Mouse (Mus musculus): Measurements from ENCODE around the gene 1700025G04Rik. TPM values are rescaled to one million over a fixed set of nuclear protein-coding genes. Genes with fewer than 3 reads are reported as not detected.
A peak's percentile ranks its signal among the peaks of the same experiment; 100 is the strongest.

The 1700025G04Rik gene
- total and polyA plus RNA-seq, 3 experiments: 1.5 to 19.5 (median 12.8) TPM

DNA sequence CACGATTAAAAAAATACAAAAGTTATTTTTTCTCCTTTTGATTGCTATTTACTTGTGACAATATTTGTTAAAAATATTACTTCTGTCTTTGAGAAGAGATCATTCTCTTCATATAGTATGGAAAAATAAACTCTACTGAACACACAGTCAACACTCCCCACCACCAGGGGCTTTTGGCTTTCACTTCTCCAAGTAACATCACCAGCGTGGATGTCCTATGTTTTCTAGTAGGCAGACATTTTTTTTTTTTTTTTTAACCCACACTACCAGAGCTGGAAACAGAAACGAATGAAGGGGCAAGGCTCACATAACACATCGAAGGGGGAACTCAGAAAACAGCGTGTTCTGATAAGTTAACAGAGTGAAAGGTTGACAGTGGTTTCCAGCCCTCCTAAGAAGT, 197.9 kb downstream of the 1700025G04Rik start:
- TF ChIP-seq ZNF384 (IDR thresholded peaks at IDR 0.05; ENCODE audit: low read depth, low read length) (peak; percentile 53), HCFC1 (IDR thresholded peaks at IDR 0.05; ENCODE audit: low read depth, low read length) (no peak)
- in situ Hi-C loops (cut with MboI; ENCODE audit: low pct_ligation_motif_present, low pct_unique_long_range_greater_than_20kb, low sequenced_read_pairs) (no loop called here), dilution Hi-C loops (cut with MboI; ENCODE audit: extremely low pct_ligation_motif_present, extremely low pct_unique_long_range_greater_than_20kb, low sequenced_read_pairs) (no loop called here)
- H3K4me3 ChIP-seq (replicated peaks in 1 of 3; ENCODE audit: low read depth in 2 of 3, low read length in 2 of 3, poor library complexity in 1 of 3): no peak overlapping the region
- H3K9me3 ChIP-seq (replicated peaks; ENCODE audit: low read length): no peaks in the 10 kb centered on the region
- peaks cover 3 to 6% of the 10 kb centered on the region in 2 experiments; a peak in 1 of 4 replicates for H3K4me1 ChIP-seq (ENCODE audit: control insufficient read depth in 1 of 2, insufficient read depth in 2 of 2)
- H3K9ac ChIP-seq (ENCODE audit: insufficient read depth, low read depth): no peak overlapping the region
- no peak overlapping the region for H3K27ac ChIP-seq (ENCODE audit: insufficient read depth, low read depth)
- no peaks in the 10 kb centered on the region for H3K79me2 ChIP-seq (replicated peaks; ENCODE audit: control insufficient read depth, extremely low read depth, insufficient read depth, poor library complexity, severe bottlenecking)
- H3K4me2 ChIP-seq (ENCODE audit: insufficient read depth, low read depth, poor library complexity, severe bottlenecking): no peak overlapping the region
- peaks cover 0 to 8% of the 10 kb centered on the region in 2 experiments for H3K36me3 ChIP-seq (replicated peaks in 1 of 2; ENCODE audit: control insufficient read depth in 1 of 2, insufficient read depth in 1 of 2, low read length in 1 of 2)
- no peaks in the 10 kb centered on the region for H3K27me3 ChIP-seq (replicated peaks)
- DNase-seq (ENCODE audit: extremely low read depth): peak; percentile 3

DNA sequence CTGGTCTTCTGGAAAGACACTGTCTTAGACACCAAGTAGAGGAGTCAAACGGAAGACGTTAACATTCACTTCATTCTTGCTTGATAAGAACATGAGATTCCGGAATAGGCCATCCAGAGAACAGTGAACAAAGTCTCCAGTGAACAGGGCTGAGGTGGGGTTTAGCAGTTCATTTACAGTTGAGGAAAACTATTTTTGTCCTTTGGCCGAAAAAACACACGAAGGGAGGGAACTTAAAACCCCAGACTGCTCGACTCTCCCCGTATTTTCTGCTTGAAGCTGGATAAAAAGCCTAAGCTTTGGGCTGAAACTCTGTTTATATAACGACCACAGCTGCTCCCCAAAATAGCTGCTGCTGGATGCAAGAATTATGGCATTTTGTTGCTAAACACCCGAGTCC, 198.7 kb downstream of the 1700025G04Rik start:
- no peak overlapping the region for H3K4me3 ChIP-seq (replicated peaks in 1 of 3; ENCODE audit: low read depth in 2 of 3, low read length in 2 of 3, poor library complexity in 1 of 3)
- H3K4me2 ChIP-seq (ENCODE audit: insufficient read depth, low read depth, poor library complexity, severe bottlenecking): no peak overlapping the region
- H3K9me3 ChIP-seq (replicated peaks; ENCODE audit: low read length): no peaks in the 10 kb centered on the region
- dilution Hi-C loops (cut with MboI; ENCODE audit: extremely low pct_ligation_motif_present, extremely low pct_unique_long_range_greater_than_20kb, low sequenced_read_pairs) (no loop called here), in situ Hi-C loops (cut with MboI; ENCODE audit: low pct_ligation_motif_present, low pct_unique_long_range_greater_than_20kb, low sequenced_read_pairs) (no loop called here)
- H3K9ac ChIP-seq (ENCODE audit: insufficient read depth, low read depth): no peak overlapping the region
- H3K27ac ChIP-seq (ENCODE audit: insufficient read depth, low read depth): no peak overlapping the region
- no peaks in the 10 kb centered on the region for H3K79me2 ChIP-seq (replicated peaks; ENCODE audit: control insufficient read depth, extremely low read depth, insufficient read depth, poor library complexity, severe bottlenecking)
- TF ChIP-seq MXI1 (IDR thresholded peaks at IDR 0.05; ENCODE audit: low read depth, low read length) (no peak), SIN3A (IDR thresholded peaks at IDR 0.05; ENCODE audit: low read length) (no peak), BHLHE40 (IDR thresholded peaks at IDR 0.05; ENCODE audit: low read depth, low read length) (no peak), USF1 (IDR thresholded peaks at IDR 0.05; ENCODE audit: low read depth, low read length) (no peak), RCOR1 (conservative IDR thresholded peaks at IDR 0.05; ENCODE audit: low read depth, low read length) (no peak), MAZ (IDR thresholded peaks at IDR 0.05; ENCODE audit: low read depth, low read length) (no peak), SMC3 (IDR thresholded peaks at IDR 0.05; ENCODE audit: low read depth, low read length) (no peak), ZMIZ1 (IDR thresholded peaks at IDR 0.05; ENCODE audit: low read depth, low read length) (no peak), NELFE (IDR thresholded peaks at IDR 0.05; ENCODE audit: low read depth, low read length) (no peak), UBTF (IDR thresholded peaks at IDR 0.05; ENCODE audit: low read depth, low read length) (no peak), KAT2A (IDR thresholded peaks at IDR 0.05; ENCODE audit: insufficient replicate concordance, low read length) (no peak), MYC (IDR thresholded peaks at IDR 0.05; ENCODE audit: low read depth, low read length) (no peak), ETS1 (conservative IDR thresholded peaks at IDR 0.05; ENCODE audit: low read depth, low read length) (no peak), MAX (IDR thresholded peaks at IDR 0.05; ENCODE audit: low read length) (no peak), MEF2A (IDR thresholded peaks at IDR 0.05; ENCODE audit: borderline replicate concordance, low read depth, low read length) (no peak), CHD1 (IDR thresholded peaks at IDR 0.05; ENCODE audit: low read depth, low read length) (no peak), IRF4 (IDR thresholded peaks at IDR 0.05; ENCODE audit: low read depth, low read length) (no peak), TCF12 (IDR thresholded peaks at IDR 0.05; ENCODE audit: low read depth, low read length) (no peak), ELF1 (IDR thresholded peaks at IDR 0.05; ENCODE audit: low read depth, low read length) (no peak), JUND (conservative IDR thresholded peaks at IDR 0.05; ENCODE audit: low read depth, low read length) (no peak)
- peaks cover 0 to 8% of the 10 kb centered on the region in 2 experiments for H3K36me3 ChIP-seq (replicated peaks in 1 of 2; ENCODE audit: control insufficient read depth in 1 of 2, insufficient read depth in 1 of 2, low read length in 1 of 2)
- H3K27me3 ChIP-seq (replicated peaks): no peaks in the 10 kb centered on the region
- peaks cover 3 to 6% of the 10 kb centered on the region in 2 experiments; a peak in 1 of 4 replicates for H3K4me1 ChIP-seq (ENCODE audit: control insufficient read depth in 1 of 2, insufficient read depth in 2 of 2)
- no peak for DNase-seq (ENCODE audit: extremely low read depth)
